Mouse (Mus musculus) gastrocnemius, postnatal 36 days (tissue): ENCODE measurements around the gene Itpa. TPM values are rescaled to one million over a fixed set of nuclear protein-coding genes. Genes with fewer than 3 reads are reported as not detected.
A peak's percentile ranks its signal among the peaks of the same experiment; 100 is the strongest.

Experiments
- DNase-seq, 2 experiments: peaks; one replicate each; pipeline ENCODE4 v3.0.0; 2022
- intact Hi-C: fragments of 180-260 bp; cut with DNase I; formaldehyde crosslinking; loops from one replicate; pipeline ENCODE4 v1.15.1; 2025
- total RNA-seq, 2 experiments: library from RNA; stranded (reverse); gene quantifications; 2 replicates each; pipeline ENCODE4 v1.2.3; 2021

Gene Itpa
- total RNA-seq, 2 experiments from 2014 or later, result 10.8 to 13.2 TPM

- DNase-seq, result no peak
- intact Hi-C loops, result no loop called here
These were observed 13.7 kb upstream of the Itpa start for GRCm38 (mm10) chr2:130653760-130654159.

GRCm38 (mm10) chr2:130655660-130656339, 11.6 kb upstream of the Itpa start:
- intact Hi-C loops, result no loop called here
- DNase-seq, result no peak

GRCm38 (mm10) chr2:130656536-130656935, 10.9 kb upstream of the Itpa start:
- no peak for DNase-seq
- intact Hi-C loops, result no loop called here

- no peak for DNase-seq
- intact Hi-C loops, result no loop called here
These were observed 9.9 kb upstream of the Itpa start for GRCm38 (mm10) chr2:130657541-130657940.

GRCm38 (mm10) chr2:130658530-130658929, 8.9 kb upstream of the Itpa start:
- intact Hi-C loops, result no loop called here
- no peak for DNase-seq

- intact Hi-C loops, result no loop called here
- DNase-seq, result no peak
These were observed 4.1 kb upstream of the Itpa start for GRCm38 (mm10) chr2:130663342-130663741.

GRCm38 (mm10) chr2:130664102-130664701, 3.2 kb upstream of the Itpa start, which contains the start of gene Ddrgk1:
Gene Ddrgk1 (minus strand): TSS chr2:130664659.
- intact Hi-C loops, result no loop called here
- DNase-seq, result peak; percentile 90 to 94

- intact Hi-C loops, result no loop called here
- DNase-seq, result no peak
These were observed 9.8 kb downstream of the Itpa start for GRCm38 (mm10) chr2:130677211-130677610.

- intact Hi-C loops, result no loop called here
- no peak for DNase-seq
These were observed 11.7 kb downstream of the Itpa start for GRCm38 (mm10) chr2:130679154-130679553.

- intact Hi-C loops, result no loop called here
- DNase-seq, result no peak
These were observed 12.5 kb downstream of the Itpa start for GRCm38 (mm10) chr2:130679899-130680298.

- no peak for DNase-seq
These were observed 14.1 kb downstream of the Itpa start for GRCm38 (mm10) chr2:130681531-130681930.

GRCm38 (mm10) chr2:130685426-130685825, 18.0 kb downstream of the Itpa start:
- intact Hi-C loops, result no loop called here
- DNase-seq, result no peak

More at GRCm38 (mm10) chr2:130681531-130681930, 14.1 kb downstream of the Itpa start:
- intact Hi-C loops, result no loop called here

- intact Hi-C loops, result no loop called here
- no peak for DNase-seq
These were observed 21.6 kb downstream of the Itpa start for GRCm38 (mm10) chr2:130689011-130689410.

- intact Hi-C loops, result no loop called here
These were observed 26.2 kb downstream of the Itpa start for GRCm38 (mm10) chr2:130693563-130693962.

GRCm38 (mm10) chr2:130696700-130697152, 29.3 kb downstream of the Itpa start:
- DNase-seq, result no peak

More at GRCm38 (mm10) chr2:130693563-130693962, 26.2 kb downstream of the Itpa start:
- DNase-seq, result no peak

GRCm38 (mm10) chr2:130697153-130697810, 29.9 kb downstream of the Itpa start, which contains the start of gene Slc4a11:
Gene Slc4a11 (minus strand): TSS chr2:130697519.
- DNase-seq, result peak; percentile 26 to 35
- intact Hi-C loops, result no loop called here

More at GRCm38 (mm10) chr2:130696700-130697152, 29.3 kb downstream of the Itpa start:
- intact Hi-C loops, result no loop called here

- intact Hi-C loops, result no loop called here
- DNase-seq, result no peak
These were observed 30.4 kb downstream of the Itpa start for GRCm38 (mm10) chr2:130697821-130698266.

GRCm38 (mm10) chr2:130704040-130705001, 36.9 kb downstream of the Itpa start:
- intact Hi-C loops, result no loop called here
- DNase-seq, result no peak

GRCm38 (mm10) chr2:130705178-130705577, 37.8 kb downstream of the Itpa start:
- intact Hi-C loops, result no loop called here
- no peak for DNase-seq

- no peak for DNase-seq
- intact Hi-C loops, result no loop called here
These were observed 39.2 kb downstream of the Itpa start for GRCm38 (mm10) chr2:130706602-130707001.
